Mouse (Mus musculus) hindbrain, embryonic 16.5 days (tissue): Measurements from ENCODE around the gene Cpsf7. TPM values are rescaled to one million over a fixed set of nuclear protein-coding genes. Genes with fewer than 3 reads are reported as not detected.
"Not testable (repeated sequence)": the region's sequence is repeated elsewhere in the genome, so short reads cannot be mapped to it uniquely, and the experiment has no call there.

Source experiments
- ATAC-seq: fragments of 200-750 bp; cut with Nextera tagmentation; 2 replicates; pipeline ENCODE4 v1.8.0; 2017; ENCODE audit warnings: moderate TSS enrichment, moderate library complexity
- H3K27ac ChIP-seq: fragments of 300-500 bp; sonication (generic); 2 replicates; pipeline ENCODE4 v1.5.1; 2014; ENCODE audit warnings: low read depth, mild to moderate bottlenecking, control low read depth, low read length, moderate library complexity
- H3K27me3 ChIP-seq: fragments of 300-500 bp; sonication (generic); replicated peaks from 2 replicates; pipeline ENCODE4 v1.6.1; 2014; ENCODE audit warnings: low read length; ENCODE audit not compliant: control insufficient read depth, insufficient read depth
- H3K36me3 ChIP-seq: fragments of 300-500 bp; sonication (generic); 2 replicates; pipeline ENCODE4 v1.6.1; 2014; ENCODE audit warnings: mild to moderate bottlenecking, low read length, moderate library complexity, mixed read lengths; ENCODE audit not compliant: control insufficient read depth, insufficient read depth
- H3K4me1 ChIP-seq: fragments of 300-500 bp; sonication (generic); 2 replicates; pipeline ENCODE4 v1.6.1; 2014; ENCODE audit warnings: low read depth, low read length; ENCODE audit not compliant: control insufficient read depth, insufficient read depth
- H3K4me2 ChIP-seq: fragments of 300-500 bp; sonication (generic); 2 replicates; pipeline ENCODE4 v1.6.1; 2014; ENCODE audit warnings: mild to moderate bottlenecking, low read length, control low read depth, moderate library complexity
- H3K4me3 ChIP-seq: fragments of 300-500 bp; sonication (generic); 2 replicates; pipeline ENCODE4 v1.5.1; 2014; ENCODE audit warnings: mild to moderate bottlenecking, low read length, control low read depth, moderate library complexity
- H3K9ac ChIP-seq: fragments of 300-500 bp; sonication (generic); 2 replicates; pipeline ENCODE4 v1.6.1; 2014; ENCODE audit warnings: low read depth, mild to moderate bottlenecking, control low read depth, low read length, moderate library complexity
- H3K9me3 ChIP-seq: fragments of 300-500 bp; sonication (generic); 2 replicates; pipeline ENCODE4 v1.6.1; 2014; ENCODE audit warnings: mild to moderate bottlenecking, low read length, moderate library complexity; ENCODE audit not compliant: control insufficient read depth
- WGBS: fragments of 180-500 bp; shearing (Covaris S2); extraction: QIAGEN DNeasy Blood & Tissue Kit; methylation state at CpG from one replicate; pipeline ENCODE4 v1.1.7; 2014; 5-methylcytosine and 5-hydroxymethylcytosine counted together
- polyA plus RNA-seq: library from polyadenylated mRNA; unstranded; fragments of >200 nt; fragmentation: Nextera tagmentation; extraction: Ambion mirVana; gene quantifications from 2 replicates; pipeline ENCODE4 v1.2.1, GENCODE M21; 2015

Gene Cpsf7
- polyA plus RNA-seq, 1 experiment from 2014 or later = 40.8 TPM

DNA sequence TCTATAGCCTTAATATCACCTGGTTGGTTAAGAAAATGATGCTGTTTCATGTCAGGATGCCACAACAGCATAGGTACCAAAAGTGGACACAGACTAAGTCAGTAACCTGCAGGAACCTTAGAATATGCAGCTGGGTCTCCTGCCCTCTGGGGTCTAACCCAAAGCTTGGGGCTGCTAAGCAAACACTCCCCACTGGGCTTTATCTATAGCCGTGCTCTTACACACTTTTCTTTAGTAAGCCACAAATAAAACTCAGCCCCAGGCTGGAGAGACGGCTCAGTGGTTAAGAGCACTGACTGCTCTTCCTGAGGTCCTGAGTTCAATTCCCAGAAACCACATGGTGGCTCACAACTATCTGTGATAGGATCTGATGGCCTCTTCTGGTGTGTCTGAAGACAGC is 31.9 kb downstream of the Cpsf7 start:
- Histone ChIP-seq H3K9ac (no peak overlapping the region), H3K36me3 (no peaks in the 10 kb centered on the region), H3K4me2 (no peak overlapping the region), H3K27ac (no peak overlapping the region), H3K27me3 (no peaks in the 10 kb centered on the region), H3K9me3 (no peaks in the 10 kb centered on the region), H3K4me3 (no peak overlapping the region), H3K4me1 (peaks cover 12% of the 10 kb centered on the region)
- ATAC-seq = no peak
- WGBS = 62% methylated on average over 2 of the region's 2 CpGs

DNA sequence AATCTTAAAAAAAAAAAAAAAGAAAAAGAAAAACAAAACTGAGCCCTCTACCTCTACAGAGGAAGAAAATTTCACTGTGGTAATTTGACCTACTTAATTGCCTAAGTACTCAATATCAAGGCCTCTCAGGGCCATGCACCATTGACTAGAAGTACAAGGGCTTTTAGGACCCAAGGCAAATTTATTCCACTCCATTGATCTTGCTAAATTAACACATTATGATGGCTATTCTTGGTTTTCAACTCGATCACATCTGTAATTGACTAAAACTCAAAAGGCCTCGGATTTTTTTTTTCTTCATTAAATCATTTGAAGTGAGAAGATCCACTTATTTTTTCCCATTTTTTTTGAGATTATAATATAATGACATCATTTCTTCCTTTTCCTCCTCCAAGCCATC is 32.4 kb downstream of the Cpsf7 start:
- no peak overlapping the region for H3K27ac ChIP-seq
- H3K4me2 ChIP-seq = no peak overlapping the region
- H3K4me1 ChIP-seq = peaks cover 12% of the 10 kb centered on the region
- H3K27me3 ChIP-seq = no peaks in the 10 kb centered on the region
- no peaks in the 10 kb centered on the region for H3K36me3 ChIP-seq
- no peak for ATAC-seq
- H3K9me3 ChIP-seq = no peaks in the 10 kb centered on the region
- no peak overlapping the region for H3K9ac ChIP-seq
- no peak overlapping the region for H3K4me3 ChIP-seq
- WGBS = 68% methylated on average over 2 of the region's 2 CpGs

DNA sequence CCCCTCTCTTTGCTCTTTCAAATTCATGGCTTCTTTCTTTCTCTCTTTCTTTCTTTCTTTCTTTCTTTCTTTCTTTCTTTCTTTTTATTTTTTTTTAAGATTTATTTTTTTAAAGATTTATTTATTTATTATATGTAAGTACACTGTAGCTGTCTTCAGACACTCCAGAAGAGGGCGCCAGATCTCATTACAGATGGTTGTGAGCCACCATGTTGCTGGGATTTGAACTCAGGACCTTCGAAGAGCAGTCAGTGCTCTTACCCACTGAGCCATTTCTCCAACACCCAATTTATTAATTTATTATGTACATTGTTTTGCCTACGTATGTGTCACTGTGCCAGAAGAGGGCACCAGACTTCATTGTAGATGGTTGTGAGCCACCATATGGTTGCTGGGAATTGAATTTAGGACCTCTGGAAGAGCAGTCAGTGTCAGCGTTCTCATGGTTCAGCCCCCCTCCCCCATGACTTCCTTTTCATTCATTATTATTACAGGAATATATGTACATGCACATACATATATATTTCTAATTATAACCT is 32.8 kb downstream of the Cpsf7 start:
- not testable (repeated sequence) for H3K4me3 ChIP-seq, ATAC-seq, H3K36me3 ChIP-seq, H3K27ac ChIP-seq, H3K4me2 ChIP-seq, H3K27me3 ChIP-seq, H3K9ac ChIP-seq, H3K9me3 ChIP-seq
- 70% methylated on average over 4 of the region's 4 CpGs for WGBS
- H3K4me1 ChIP-seq = peaks cover 12% of the 10 kb centered on the region

DNA sequence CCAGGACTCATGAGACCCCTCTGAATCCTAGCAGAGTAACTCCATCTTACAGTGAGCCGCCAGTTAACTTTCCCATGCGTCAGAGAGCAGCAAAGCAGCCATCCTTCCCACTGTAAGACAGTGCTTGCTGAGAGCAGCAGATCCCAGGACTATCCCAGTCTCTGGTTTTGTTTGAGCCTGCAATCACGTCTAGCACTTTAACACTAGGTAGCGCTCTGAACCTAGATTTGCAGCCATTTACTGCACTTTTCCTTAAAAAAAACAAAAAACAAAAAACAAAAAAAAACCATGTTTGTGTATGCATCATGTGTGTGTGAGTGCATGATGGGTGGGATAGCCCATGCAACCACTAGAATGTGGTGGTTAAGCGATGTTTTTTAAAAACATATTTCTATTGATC is 35.0 kb downstream of the Cpsf7 start:
- Histone ChIP-seq H3K9ac (no peak overlapping the region), H3K27me3 (no peaks in the 10 kb centered on the region; the same call in 1 of the 2 replicates), H3K4me3 (no peak overlapping the region), H3K9me3 (no peaks in the 10 kb centered on the region), H3K27ac (no peak overlapping the region), H3K4me1 (peaks cover 5% of the 10 kb centered on the region), H3K4me2 (no peak overlapping the region), H3K36me3 (no peaks in the 10 kb centered on the region)
- WGBS = 31% methylated on average over 5 of the region's 5 CpGs
- ATAC-seq = no peak

DNA sequence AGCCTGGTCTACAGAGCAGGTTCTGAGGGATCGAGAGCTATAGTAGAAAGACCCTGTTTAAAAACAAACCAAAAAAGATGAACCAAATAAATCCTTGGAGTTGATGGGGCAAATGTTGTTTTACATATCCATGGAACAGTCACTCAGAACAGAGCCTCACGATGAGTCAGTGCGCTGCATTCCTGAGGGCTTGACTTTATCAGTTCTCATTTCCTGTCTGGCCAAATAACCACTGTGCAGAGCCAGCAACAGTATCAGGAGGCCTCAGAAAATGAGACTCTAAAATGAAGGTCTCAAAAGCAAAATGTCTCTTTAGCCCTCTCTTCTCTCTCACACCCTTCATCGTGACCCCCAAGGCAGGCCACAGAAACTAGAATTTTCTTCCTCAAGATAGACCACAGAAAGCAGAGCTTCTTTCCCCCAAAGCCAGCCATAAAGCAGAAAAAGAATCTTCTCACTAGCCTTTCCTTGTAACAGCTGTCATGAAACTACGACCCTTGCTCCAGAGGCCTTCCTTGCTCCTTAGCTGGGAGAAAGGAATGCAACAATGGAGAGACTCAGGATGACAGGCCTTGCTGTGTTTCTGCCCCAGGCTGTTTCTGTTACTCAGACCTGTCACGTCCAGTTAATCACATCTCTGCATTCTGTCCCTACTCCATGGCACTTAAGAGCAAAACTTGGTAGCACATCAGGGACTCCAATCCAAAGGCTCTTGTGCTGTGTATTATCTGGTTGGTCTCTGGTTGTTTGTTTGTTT is 36.7 kb downstream of the Cpsf7 start:
- no peaks in the 10 kb centered on the region; the same call in 1 of the 2 replicates for H3K27me3 ChIP-seq
- H3K9me3 ChIP-seq = no peaks in the 10 kb centered on the region
- H3K4me2 ChIP-seq = no peak overlapping the region
- no peak for ATAC-seq
- H3K9ac ChIP-seq = peak overlapping the region; percentile 22; the same call in 1 of the 2 replicates
- no peaks in the 10 kb centered on the region; the same call in 1 of the 2 replicates for H3K4me1 ChIP-seq
- no peak overlapping the region for H3K4me3 ChIP-seq
- WGBS = 68% methylated on average over 6 of the region's 6 CpGs
- no peaks in the 10 kb centered on the region for H3K36me3 ChIP-seq
- H3K27ac ChIP-seq = no peak overlapping the region

DNA sequence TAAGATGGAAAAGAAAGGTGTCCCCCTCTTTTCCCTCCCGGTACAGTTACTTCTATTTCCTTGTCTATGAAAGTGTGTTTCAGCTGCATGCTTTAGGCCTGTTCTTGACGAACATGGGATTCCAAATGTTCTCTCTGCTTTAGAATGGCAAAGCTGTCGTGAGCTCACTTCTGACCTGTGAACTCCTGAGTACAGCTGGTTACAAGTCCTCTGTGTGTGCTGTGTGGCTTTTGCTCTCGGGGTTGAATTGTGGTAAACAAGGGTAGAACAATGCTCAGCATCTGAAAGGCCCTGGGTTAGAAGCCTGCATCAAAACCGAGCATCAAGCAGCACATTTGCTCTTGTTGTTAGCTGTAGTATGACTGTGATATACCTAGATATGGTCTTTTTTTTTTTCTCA is 37.3 kb downstream of the Cpsf7 start:
- Histone ChIP-seq H3K9ac (no peak overlapping the region), H3K4me2 (no peak overlapping the region), H3K27me3 (no peaks in the 10 kb centered on the region; the same call in 1 of the 2 replicates), H3K4me3 (no peak overlapping the region), H3K36me3 (no peaks in the 10 kb centered on the region), H3K9me3 (no peaks in the 10 kb centered on the region), H3K27ac (no peak overlapping the region), H3K4me1 (no peaks in the 10 kb centered on the region)
- ATAC-seq = no peak
- WGBS = 66% methylated on average over 5 of the region's 5 CpGs

DNA sequence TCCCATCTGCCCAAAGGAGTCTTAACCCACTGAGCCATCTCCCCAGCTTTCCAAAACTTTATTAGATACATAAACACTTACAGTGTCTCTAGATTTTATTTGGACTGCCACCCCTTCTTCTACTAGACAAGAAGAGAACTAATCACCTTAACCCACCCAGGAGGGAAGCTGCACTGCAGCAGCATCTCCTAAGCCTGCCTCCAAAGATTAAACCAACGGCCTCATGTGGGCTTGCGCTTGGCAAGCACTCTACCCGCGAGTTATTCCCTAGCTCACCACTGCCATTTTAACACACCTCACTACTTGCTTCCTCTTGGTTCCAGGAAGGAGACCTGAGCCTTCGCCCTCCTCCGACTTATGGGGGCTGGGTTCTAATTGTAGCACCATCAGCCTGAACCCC is 39.2 kb downstream of the Cpsf7 start:
- H3K27ac ChIP-seq = no peak overlapping the region
- no peaks in the 10 kb centered on the region for H3K36me3 ChIP-seq
- H3K27me3 ChIP-seq = no peaks in the 10 kb centered on the region; the same call in 1 of the 2 replicates
- H3K9ac ChIP-seq = no peak overlapping the region
- no peak overlapping the region for H3K4me2 ChIP-seq
- H3K9me3 ChIP-seq = no peaks in the 10 kb centered on the region
- no peak overlapping the region for H3K4me3 ChIP-seq
- 88% methylated on average over 6 of the region's 6 CpGs for WGBS
- ATAC-seq = no peak
- no peaks in the 10 kb centered on the region for H3K4me1 ChIP-seq

DNA sequence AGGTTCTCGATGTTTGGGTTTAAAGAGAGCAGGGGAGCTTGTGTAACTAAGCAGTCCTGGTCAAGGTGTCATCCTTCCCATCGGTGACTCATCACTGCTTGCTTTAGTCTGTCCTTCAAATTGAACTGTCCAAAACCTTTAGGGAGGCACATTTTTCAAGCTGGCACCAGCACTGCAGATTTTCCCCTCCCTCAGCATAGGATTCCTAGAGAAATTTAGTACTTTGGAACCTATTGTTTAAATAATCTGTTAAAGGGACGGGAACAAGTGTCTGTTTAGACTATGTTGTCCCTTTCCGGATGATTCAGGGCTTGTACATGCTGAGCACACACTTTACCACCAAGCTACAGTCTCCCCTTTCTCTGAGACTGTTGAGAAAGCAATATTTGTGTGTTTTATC is 40.2 kb downstream of the Cpsf7 start:
- Histone ChIP-seq H3K36me3 (peaks cover 2% of the 10 kb centered on the region; the same call in 1 of the 2 replicates), H3K9me3 (no peaks in the 10 kb centered on the region), H3K9ac (no peak overlapping the region), H3K4me2 (no peak overlapping the region), H3K4me1 (no peaks in the 10 kb centered on the region), H3K4me3 (no peak overlapping the region), H3K27me3 (no peaks in the 10 kb centered on the region; the same call in 1 of the 2 replicates), H3K27ac (no peak overlapping the region)
- WGBS = 81% methylated on average over 4 of the region's 4 CpGs
- ATAC-seq = no peak

DNA sequence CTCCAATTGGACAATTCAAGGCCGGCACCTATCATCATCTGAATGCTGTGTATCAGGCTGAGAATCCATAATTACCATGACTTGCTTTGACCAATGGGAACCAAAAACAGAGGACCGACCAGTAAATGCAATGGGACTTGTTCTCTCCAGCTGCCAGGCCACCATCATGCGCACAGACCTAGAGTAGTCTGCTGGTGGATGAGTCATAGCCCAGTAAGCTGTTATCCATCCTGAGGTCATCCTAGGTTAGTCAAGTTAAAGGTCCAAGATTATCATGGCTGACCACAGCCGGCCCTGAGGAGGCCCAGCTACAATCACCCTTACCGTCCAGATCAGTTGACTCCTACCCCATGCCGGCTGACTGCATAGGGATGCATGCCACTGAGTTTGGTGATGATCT is 44.6 kb downstream of the Cpsf7 start:
- no peaks in the 10 kb centered on the region for H3K4me1 ChIP-seq
- H3K4me2 ChIP-seq = no peak overlapping the region
- H3K9me3 ChIP-seq = no peaks in the 10 kb centered on the region
- H3K27ac ChIP-seq = no peak overlapping the region
- 93% methylated on average over 6 of the region's 6 CpGs for WGBS
- no peak for ATAC-seq
- peaks cover 17% of the 10 kb centered on the region for H3K36me3 ChIP-seq
- no peak overlapping the region for H3K9ac ChIP-seq
- H3K4me3 ChIP-seq = no peak overlapping the region
- no peaks in the 10 kb centered on the region; the same call in 1 of the 2 replicates for H3K27me3 ChIP-seq
